Mouse (Mus musculus) lung, postnatal 10 days (tissue): ENCODE measurements around the gene Pnldc1.
A peak's percentile ranks its signal among the peaks of the same experiment; 100 is the strongest.
"Not testable (repeated sequence)": the region's sequence is repeated elsewhere in the genome, so short reads cannot be mapped to it uniquely, and the experiment has no call there.

Experiments
- DNase-seq: peaks from one replicate; pipeline ENCODE4 v3.0.0; 2021

Gene Pnldc1

DNA sequence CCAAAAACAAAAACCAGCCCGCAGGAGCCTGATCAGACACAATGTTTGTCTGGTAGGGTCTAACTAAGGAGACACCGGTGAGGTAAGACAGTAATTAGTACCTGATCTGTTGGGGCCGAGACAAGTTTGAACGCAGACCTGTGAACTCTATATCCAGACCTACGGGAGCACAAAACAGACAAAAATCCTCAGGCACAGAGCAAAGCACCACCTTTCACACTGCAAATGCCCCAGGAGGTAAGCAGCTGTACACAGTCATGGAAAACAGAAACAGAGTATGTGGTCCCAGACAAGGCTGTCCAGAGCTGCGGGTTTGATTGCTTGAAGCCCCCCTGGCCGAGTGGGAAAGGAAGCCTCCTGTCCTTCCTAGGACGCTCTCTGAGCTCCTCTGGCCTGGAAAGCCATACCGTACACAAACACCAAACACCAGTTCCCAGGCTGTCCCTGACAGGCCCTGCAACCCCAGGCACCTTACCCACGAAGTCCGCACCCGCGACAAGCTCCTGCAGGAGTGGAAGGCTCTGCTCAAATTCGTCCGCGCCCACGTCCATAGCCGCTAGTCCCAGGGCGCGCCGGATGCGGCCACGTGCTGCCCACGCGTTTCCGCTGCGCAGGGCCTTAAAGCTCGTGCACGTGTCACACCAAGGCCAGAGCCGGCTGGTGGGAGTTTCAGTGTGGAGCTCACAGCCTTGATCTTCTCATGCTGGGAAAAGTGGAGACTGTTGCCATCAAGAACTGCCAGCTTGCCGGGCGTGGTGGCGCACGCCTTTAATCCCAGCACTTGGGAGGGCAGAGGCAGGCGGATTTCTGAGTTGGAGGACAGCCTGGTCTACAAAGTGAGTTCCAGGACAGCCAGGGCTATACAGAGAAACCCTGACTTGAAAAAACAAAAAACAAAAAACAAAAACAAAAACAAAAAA lies at the start of gene Pnldc1:
Pnldc1 (minus strand) TSS at position 870 of the 920 bp plus-strand sequence.
- DNase-seq: no peak

DNA sequence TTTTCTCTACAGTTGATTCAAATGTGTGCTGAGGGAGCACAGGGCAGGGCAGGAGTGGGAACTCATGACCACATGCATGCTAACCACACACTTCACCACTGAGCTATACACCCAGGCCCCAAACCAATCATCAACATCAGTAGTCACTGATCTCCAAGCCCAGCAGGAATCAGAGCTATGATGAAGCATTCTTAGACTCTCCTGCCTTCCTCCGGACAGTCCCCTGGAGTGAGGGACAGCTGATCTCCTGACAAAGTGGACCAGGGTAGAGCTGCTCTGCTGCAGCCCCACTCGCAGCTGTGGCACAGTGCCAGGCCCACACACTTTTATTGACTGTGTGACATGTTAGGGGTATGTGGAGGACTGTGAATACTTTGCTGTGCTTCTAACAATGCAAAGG lies 49.3 kb upstream of the Pnldc1 start:
- not testable (repeated sequence) for DNase-seq

DNA sequence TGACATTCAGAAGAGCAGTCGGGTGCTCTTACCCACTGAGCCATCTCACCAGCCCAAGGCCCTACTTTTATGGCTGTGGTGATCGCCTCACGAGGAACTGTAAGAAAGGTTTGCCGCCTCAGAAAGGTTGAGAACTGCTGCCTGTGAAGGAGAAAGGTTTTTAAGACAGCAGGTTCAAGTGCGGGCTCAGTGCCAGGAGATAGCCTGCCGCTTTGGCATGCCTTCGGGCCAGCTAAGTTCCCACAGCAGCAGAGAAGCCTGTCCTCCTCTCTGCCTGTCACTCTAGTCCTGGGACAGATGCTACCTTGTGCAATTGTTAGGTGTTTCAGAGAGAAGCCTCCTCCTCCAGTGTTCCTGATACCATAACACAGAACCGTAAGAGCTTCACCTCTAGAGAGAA lies 46.6 kb upstream of the Pnldc1 start:
- no peak for DNase-seq

DNA sequence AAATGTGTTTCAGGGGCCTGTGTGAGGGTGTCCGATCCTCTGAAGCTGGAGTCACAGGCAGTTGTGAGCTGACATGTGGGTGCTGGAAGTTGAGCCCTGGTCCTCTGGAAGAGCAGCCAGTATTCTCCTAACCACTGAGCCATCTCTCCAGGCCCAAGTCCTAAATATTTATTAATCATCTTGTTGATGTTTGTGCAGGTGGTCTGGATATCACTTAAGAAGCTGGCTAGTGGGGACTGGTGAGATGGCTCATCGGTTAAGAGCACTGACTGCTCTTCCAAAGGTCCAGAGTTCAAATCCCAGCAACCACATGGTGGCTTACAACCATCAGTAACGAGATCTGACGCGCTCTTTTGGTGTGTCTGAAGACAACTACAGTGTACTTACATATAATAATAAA lies 39.6 kb upstream of the Pnldc1 start:
- no peak for DNase-seq

DNA sequence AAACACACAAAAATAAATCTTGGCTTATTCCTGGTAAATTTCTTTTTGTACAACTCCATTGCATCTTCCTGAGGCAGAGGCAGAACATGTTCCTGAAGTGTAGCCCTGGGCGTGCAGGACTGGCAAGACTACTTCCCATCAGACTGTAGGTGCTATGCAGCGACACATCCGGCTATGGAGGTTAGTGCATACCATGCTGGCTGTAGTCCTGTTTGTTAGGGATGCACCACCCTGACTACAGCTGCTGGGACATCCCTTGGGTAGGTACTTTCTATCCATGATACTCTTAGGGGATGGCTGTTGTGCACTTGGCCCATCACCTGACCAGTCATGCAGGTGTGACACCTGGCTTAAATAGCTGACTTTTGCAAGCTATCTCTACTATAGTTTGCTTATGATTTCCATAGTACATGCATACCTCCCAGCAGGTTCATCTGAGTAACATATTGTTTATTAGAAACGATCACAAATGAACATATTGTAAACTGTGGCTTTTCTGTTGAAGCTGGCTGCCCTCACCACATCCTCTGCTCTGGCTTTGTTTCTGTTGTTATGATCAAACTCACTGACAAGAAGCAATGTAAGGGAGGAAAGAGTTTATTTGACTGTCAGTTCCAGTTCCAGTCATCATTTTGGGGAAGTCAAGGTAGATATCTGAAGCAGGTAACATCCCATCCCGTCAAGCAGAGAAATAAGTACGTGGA lies 32.6 kb upstream of the Pnldc1 start:
- DNase-seq: no peak

DNA sequence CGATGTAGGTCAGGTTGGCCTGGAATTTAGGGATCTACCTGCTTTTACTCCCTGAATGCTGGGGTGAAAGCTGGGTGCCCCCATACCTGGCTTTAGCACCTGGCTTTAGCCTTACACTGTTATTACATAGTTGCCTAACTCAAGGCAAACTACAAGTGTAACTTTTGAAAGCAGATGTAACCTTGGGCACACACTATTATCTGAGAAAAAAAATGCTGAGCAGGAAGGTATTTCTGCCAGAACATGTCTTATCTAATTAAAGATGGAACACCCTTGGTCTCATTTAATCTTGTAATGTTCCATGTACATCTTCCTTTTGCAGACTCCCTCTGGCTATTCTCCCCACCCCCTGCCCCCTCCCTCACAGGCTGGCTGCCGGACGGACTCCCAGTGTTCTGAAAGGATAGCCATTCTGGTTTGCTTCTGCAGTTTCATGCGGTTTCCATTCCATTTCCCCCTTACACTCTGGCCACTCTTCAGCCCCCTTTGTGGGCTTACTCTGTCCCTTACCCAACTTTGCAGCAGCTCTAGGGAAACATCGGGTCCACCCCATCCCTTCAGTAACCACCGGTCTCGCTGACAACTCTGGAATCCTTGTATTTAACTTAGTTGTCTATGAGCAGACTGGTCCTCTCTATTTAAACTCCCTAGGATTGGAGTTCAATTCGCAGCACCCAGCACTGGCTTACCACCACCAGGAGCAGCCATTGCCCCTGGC lies 31.7 kb upstream of the Pnldc1 start:
- DNase-seq: no peak

DNA sequence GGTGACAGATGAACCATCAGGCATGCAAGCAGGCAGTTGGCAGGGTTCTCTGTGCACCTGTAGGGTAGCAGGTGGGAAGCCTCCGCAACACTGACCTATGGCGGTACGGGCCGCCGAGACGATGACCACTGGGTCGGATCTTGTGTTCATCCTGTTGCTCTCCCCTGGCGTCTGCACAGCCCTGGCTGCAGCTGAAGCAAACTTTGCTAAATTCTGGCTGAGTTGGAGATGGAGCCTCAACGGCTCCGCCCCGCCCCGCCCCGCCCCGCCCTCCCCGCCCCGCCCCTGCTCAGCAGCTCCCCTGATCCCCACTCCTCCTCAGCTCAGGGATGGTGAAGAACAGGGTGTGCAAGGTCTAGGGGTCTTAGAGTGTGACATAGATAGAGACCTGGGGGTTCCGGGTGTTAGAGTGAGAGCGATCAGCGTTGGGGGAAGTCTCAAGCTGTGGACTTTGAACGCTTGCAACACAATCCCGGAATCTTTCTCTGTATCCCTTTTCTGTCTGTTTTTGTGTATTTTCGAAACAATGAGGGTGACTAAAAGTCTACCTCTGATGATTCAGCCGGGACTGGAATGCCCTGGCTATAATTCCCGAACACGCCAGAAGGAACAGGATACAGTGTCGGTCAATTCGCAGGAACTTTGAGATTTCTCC lies 30.2 kb upstream of the Pnldc1 start, which contains the start of gene Acat3:
Acat3 (minus strand) TSS at position 450 of the 655 bp plus-strand sequence.
- DNase-seq: peak; percentile 14

DNA sequence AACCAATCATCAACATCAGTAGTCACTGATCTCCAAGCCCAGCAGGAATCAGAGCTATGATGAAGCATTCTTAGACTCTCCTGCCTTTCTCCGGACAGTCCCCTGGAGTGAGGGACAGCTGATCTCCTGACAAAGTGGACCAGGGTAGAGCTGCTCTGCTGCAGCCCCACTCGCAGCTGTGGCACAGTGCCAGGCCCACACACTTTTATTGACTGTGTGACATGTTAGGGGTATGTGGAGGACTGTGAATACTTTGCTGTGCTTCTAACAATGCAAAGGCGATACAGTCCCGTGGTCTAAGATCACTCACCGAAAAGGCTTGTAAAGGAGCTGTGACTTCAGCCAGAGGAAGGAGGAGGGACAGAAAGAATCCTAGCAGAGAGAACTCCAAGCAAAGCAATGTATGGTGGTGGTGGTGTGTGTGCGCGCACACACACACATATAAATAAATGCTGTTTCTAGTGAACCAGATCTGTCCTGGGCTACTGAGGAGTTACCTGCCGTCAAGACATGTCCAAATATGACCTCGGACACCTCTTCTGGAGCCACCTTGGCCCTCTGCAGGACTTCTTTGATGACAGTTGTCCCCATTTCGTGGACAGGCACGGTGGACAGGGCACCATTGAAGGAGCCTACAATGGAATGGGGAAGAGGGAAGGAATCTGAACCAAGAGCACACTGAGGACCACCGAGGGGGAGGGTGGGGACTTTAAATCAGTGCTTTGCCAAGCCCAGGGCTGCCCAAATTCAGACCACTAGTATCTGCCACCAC lies 29.5 kb upstream of the Pnldc1 start:
- not testable (repeated sequence) for DNase-seq

DNA sequence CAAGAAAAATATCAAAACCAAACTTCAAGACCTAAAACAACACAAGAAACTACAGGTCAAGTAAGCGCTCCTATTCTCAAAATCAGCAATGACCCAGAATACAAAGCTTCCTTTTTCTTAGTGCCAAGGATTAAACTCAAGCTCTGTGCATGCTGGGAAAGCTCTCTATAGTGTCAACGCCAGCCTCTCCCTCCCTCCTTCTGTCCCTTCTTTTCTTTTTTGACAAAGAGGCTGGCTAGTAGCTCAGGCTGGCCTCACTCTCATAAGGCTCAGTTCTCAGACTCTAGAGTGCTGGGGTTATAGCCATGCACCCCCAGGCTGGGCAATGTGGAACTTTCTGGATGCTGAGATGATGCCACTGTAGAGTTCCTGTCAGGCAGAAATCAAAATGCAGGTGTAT lies 28.0 kb upstream of the Pnldc1 start:
- DNase-seq: no peak

DNA sequence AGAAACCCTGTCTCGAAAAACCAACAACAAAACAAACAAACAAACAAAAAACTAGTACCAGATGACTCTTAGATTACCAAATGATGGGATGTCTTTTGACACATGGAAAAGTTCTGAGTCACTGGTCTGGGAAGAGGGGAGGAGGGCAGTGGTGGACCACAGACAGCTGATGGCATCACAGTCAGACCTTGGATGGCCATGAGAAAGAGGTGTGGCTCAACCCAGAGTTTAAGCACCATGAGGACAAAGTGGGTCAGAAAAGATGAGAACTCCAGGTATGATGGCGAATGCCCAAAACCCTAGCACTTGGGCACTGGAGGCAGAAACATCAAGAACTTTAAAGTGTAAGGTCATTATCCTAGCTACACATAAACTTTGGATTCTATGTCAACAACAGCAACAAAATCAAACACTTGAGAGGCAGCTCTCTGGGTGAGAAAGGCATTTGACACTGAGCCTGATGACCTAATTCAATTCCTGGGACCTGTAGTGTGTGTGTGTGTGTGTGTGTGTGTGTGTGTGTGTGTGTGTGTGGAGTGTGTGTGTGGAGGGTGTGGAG lies 27.5 kb upstream of the Pnldc1 start:
- no peak for DNase-seq

DNA sequence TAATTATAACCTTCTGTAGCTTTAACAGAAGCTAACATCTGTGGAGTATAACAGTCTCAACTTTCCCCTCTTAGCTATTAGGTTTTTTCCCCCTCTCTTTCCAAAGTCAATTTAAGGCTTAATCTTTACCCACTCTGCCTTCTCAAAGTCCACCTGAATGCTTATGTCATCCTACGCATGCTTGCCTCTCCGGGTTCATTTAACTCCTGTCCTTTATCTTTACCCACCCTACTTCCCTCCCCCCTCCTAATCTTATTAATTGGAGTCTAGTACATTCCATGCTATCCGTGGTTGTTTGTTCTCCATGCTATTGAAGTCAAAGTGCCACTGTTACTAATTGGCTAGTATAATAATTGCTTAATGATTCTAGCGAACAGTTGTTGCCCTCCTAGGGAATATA lies 25.7 kb upstream of the Pnldc1 start:
- no peak for DNase-seq

DNA sequence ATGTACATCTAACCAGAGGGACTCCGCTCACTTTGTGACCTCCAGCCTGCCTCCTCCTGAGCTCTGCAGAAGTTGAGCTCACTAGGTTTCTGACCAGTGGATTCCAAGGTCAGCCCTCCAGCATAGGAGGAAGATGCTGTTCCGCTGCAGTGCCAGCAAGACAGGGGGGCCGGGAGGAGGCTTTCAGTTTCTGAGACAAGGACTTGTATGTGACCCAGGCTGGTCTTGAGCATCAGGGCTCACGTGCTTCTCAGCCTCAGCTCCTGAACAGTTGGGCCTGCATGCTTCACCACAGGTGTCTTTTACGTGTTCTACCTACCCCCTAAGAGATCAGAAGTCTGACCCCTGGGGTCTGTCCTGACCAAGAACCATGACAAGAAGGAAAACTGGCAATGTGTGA lies 21.5 kb upstream of the Pnldc1 start:
- DNase-seq: not testable (repeated sequence)

DNA sequence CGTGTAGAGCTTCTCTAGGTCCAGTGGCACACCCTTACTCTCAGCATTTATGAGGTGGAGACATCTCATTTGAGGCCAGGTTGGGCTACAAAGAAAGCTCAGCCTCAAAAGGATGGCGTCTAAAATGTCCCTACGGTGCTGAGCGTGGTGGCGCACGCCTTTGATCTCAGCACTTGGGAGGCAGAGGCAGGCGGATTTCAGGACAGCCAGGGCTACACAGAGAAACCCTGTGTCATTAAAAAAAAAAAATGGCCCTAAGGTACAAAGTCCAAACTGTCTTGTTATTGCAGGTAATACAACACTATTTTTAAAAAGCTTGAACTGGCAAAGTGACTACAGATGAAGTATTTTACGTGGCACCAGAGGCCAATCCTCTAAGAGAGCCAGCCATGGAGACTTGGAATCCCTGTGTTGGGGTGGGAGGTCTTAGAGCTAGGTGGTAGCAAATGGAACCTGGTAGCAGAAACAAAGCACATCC lies 15.7 kb upstream of the Pnldc1 start:
- DNase-seq: no peak

DNA sequence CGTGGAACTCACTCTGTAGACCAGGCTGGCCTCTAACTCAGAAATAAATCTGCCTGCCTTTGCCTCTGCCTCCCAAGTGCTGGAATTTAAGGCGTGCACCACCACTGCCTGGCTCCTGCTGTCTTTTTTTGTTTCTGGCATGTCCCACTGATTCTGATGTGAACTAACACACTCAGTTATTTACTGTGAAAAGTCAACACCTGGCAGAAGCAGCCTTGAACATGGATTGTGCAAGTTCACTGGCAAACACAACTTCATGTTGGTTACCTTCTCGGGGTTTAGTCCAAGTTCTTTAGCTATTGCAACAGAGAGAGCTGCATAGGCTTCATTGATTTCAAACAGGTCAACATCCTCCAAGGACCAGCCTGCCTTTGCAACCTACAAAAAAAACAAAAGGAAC lies 15.0 kb upstream of the Pnldc1 start:
- peak; percentile 34 for DNase-seq

DNA sequence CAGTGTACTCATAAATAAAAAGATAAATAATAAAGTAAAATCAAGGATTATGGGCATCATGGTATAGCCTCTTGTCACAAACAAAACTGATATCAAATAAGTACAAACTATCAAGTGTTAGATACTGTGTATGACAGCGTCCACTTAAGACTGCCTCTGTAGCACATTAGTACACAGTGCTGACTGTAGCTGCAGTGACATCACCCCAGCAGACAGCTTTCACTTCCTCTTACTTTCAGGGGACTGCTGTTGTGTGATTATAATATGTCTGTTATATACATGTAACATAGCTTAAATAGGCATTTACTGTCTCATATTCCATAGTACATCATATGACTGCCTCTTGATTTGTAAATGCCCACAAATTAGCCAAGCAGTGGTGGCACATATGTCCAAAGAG lies 11.0 kb upstream of the Pnldc1 start:
- no peak for DNase-seq

DNA sequence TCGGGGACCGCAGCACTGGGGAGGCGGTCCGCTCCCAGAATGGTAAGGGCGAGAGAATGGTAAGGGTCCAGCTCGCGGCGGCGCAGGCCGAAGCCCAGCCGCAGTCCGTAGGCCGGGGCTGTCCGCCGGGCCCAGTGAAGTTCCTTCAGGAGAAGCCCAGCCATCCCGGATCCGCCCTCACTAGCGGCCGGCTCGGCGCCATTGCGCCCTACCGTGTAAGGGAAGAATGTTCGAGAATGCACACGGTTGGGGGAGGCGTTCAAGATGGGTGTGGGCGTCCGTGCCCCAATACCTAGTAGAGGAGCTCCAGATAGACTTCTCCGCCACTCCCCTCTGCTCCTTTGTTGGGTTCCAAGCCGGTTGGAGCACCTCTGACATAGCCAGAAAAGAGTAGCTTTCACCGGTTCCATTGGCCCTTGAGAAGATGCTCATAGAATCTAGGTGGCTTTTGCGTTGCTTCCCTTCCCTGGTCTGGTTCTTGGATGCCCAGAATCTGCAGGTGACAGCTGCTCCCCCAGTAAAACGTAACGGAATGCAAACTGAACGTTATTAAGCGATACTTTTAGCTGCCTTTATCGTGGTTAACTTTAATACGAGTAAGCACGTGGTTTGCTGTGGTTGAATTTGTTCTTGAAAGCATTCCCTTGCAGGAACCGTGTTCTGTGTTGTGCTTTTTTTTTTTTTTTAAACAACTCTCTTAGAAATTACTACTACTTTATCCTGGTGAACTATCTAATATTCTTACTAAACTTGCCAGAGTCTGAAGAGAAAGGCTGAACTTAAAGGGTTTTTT lies 6.8 kb upstream of the Pnldc1 start:
- peak; percentile 60 for DNase-seq

DNA sequence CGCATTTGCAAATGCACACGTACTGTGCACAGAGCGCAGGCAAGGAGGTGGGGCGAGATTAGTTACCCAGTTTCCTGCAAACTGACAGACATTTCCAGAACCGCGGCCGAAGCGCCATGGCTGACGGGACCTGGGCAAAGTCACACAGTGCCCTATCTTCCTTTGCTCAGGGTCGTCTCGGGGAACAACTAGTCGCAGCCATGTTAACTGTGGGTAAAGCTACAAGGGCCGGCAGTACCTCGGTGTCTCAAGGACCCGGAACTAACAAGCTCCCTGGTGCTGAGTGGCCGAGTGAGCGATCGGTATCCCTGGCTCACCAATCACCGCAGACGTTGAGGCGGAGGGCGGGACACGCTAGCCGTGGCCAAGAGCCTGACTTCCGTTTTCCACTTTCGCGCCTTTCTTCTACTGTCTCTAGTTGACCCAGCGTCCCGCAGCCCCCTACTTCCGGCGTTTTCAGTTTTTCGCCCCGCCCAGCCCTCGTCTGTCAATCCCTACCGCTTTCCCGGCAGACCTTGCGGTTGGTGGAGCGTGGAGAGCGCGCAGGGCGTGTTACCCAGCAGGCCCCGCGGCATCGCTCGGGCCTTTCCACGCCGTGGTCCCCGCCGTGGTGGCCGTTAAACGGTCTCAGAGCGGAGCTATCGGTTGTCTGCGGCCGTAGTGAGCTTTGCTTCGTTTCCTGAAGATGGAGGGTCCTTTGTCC lies 6.0 kb upstream of the Pnldc1 start, which contains the start of gene Mrpl18:
Mrpl18 (minus strand) TSS at position 465 of the 703 bp plus-strand sequence.
- DNase-seq: peak; percentile 100

DNA sequence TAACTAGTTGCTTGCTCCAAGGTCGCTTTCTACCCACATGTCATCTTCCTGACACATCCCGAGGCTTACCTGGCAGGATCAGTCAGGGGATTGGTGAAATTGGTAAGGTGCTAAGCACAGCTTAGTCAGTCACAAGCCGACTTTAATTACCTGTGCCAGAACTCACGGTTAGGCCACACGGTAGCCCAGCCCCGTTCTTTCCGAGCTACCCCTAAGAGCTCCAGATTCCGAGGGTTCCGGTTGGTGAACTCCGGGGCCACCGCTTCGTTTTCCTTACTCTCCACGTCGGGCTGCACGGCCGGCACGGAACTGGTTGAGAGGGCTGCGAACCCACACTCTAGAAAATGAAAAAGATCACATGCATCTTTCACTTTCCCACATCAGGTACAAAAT lies 5.5 kb upstream of the Pnldc1 start, which contains the start of gene Tcp1:
Tcp1 (plus strand) TSS at position 214 of the 393 bp plus-strand sequence.
- no peak for DNase-seq

DNA sequence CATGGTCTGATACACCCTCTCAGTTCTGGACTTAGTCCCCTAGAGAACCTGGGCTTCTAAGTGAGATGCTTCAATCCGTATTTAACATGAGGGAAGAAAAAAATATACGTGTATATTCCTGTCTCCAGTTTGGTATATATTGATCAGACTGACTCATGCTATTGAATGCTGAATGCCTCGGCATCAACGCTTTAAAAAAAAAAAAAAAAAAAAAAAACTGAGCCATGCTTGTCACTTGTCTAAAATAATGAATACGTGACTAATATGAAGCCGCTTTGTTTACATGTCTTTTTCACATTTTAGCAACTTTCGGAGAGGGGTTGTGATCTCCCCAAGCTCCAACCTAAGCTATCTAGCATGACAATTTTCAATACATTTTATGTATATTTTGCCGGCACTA lies 361 bp upstream of the Pnldc1 start:
- no peak for DNase-seq

DNA sequence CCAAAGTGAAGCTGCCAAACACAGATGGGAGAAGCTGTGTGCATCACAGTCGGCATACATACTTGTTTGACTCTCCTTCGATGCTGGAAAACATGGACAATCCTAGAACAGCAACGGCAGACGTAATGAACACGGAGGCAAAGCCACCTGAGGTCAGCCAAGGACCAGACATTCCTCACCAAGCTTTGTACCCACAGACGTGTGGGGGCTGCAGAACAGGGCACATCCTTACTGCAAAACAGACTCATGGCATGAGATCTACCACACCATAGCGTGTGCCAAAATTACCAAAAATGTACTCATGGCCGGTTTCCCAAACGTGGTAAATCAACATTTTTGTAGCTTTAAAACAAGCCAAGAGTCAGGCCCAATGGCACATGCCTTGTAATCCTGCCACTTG lies 3.6 kb downstream of the Pnldc1 start:
- DNase-seq: no peak
